Mouse (Mus musculus): ENCODE measurements around the gene Dlx2. TPM values are rescaled to one million over a fixed set of nuclear protein-coding genes. Genes with fewer than 3 reads are reported as not detected.

The Dlx2 gene
- polyA plus RNA-seq, 1 experiment from 2014 or later, result 4.7 TPM

- Histone ChIP-seq H3K4me2 (no peak overlapping the region), H3K36me3 (ENCODE audit: control insufficient read depth, insufficient read depth, low read length) (no peaks in the 10 kb centered on the region), H3K27me3 (ENCODE audit: control insufficient read depth, insufficient read depth, low read length) (peaks cover 91% of the 10 kb centered on the region), H3K9ac (ENCODE audit: low read length) (no peak overlapping the region), H3K9me3 (ENCODE audit: control insufficient read depth, low read length) (no peaks in the 10 kb centered on the region), H3K27ac (ENCODE audit: low read depth, low read length) (no peak overlapping the region), H3K4me1 (ENCODE audit: control insufficient read depth, insufficient read depth, low read length) (peaks cover 8% of the 10 kb centered on the region), H3K4me3 (ENCODE audit: low read depth, low read length) (no peak overlapping the region)
- DNase-seq (ENCODE audit: low spot score, missing footprints) (peak; percentile 91), ATAC-seq (ENCODE audit: low FRiP score) (no peak)
- WGBS, result 19% methylated on average over 13 of the region's 13 CpGs
Observed at GRCm38 (mm10) chr2:71524763-71525162, 21.8 kb downstream of the Dlx2 start.

GRCm38 (mm10) chr2:71523431-71523830 is 23.1 kb downstream of the Dlx2 start:
- no peak overlapping the region for H3K4me2 ChIP-seq
- no peak overlapping the region for H3K9ac ChIP-seq (ENCODE audit: low read length)
- H3K27ac ChIP-seq (ENCODE audit: low read depth, low read length), result no peak overlapping the region
- H3K36me3 ChIP-seq (ENCODE audit: control insufficient read depth, insufficient read depth, low read length), result no peaks in the 10 kb centered on the region
- H3K9me3 ChIP-seq (ENCODE audit: control insufficient read depth, low read length), result no peaks in the 10 kb centered on the region
- ATAC-seq (ENCODE audit: low FRiP score) (no peak), DNase-seq (ENCODE audit: low spot score, missing footprints) (peak; percentile 89)
- no peaks in the 10 kb centered on the region for H3K4me1 ChIP-seq (ENCODE audit: control insufficient read depth, insufficient read depth, low read length)
- H3K4me3 ChIP-seq (ENCODE audit: low read depth, low read length), result no peak overlapping the region
- peaks cover 88% of the 10 kb centered on the region for H3K27me3 ChIP-seq (ENCODE audit: control insufficient read depth, insufficient read depth, low read length)
- WGBS, result 50% methylated on average over 4 of the region's 4 CpGs

GRCm38 (mm10) chr2:71522871-71523270 is 23.7 kb downstream of the Dlx2 start:
- WGBS, result 66% methylated on average over 4 of the region's 4 CpGs
- H3K36me3 ChIP-seq (ENCODE audit: control insufficient read depth, insufficient read depth, low read length), result no peaks in the 10 kb centered on the region
- H3K27me3 ChIP-seq (ENCODE audit: control insufficient read depth, insufficient read depth, low read length), result peaks cover 84% of the 10 kb centered on the region
- no peak overlapping the region for H3K9ac ChIP-seq (ENCODE audit: low read length)
- ATAC-seq (ENCODE audit: low FRiP score), result no peak
- no peak overlapping the region for H3K4me3 ChIP-seq (ENCODE audit: low read depth, low read length)
- peaks cover 2% of the 10 kb centered on the region; the same call in 1 of the 2 replicates for H3K4me1 ChIP-seq (ENCODE audit: control insufficient read depth, insufficient read depth, low read length)
- H3K9me3 ChIP-seq (ENCODE audit: control insufficient read depth, low read length), result no peaks in the 10 kb centered on the region
- H3K4me2 ChIP-seq, result no peak overlapping the region
- H3K27ac ChIP-seq (ENCODE audit: low read depth, low read length), result no peak overlapping the region
- no peak for DNase-seq (ENCODE audit: low spot score, missing footprints)

GRCm38 (mm10) chr2:71517466-71518099 is 29.0 kb downstream of the Dlx2 start:
- no peak for DNase-seq (ENCODE audit: low spot score, missing footprints)
- H3K9ac ChIP-seq (ENCODE audit: low read length), result no peak overlapping the region
- no peak overlapping the region for H3K27ac ChIP-seq (ENCODE audit: low read depth, low read length)
- WGBS, result 31% methylated on average over 8 of the region's 8 CpGs
- ATAC-seq (ENCODE audit: low FRiP score), result no peak
- H3K27me3 ChIP-seq (ENCODE audit: control insufficient read depth, insufficient read depth, low read length), result peaks cover 35% of the 10 kb centered on the region
- no peak overlapping the region for H3K4me3 ChIP-seq (ENCODE audit: low read depth, low read length)
- H3K4me1 ChIP-seq (ENCODE audit: control insufficient read depth, insufficient read depth, low read length), result peaks cover 17% of the 10 kb centered on the region; the same call in 1 of the 2 replicates
- H3K4me2 ChIP-seq, result no peak overlapping the region
- H3K36me3 ChIP-seq (ENCODE audit: control insufficient read depth, insufficient read depth, low read length), result no peaks in the 10 kb centered on the region
- H3K9me3 ChIP-seq (ENCODE audit: control insufficient read depth, low read length), result no peaks in the 10 kb centered on the region

GRCm38 (mm10) chr2:71516995-71517394 is 29.6 kb downstream of the Dlx2 start:
- H3K27me3 ChIP-seq (ENCODE audit: control insufficient read depth, insufficient read depth, low read length), result peaks cover 30% of the 10 kb centered on the region
- H3K4me3 ChIP-seq (ENCODE audit: low read depth, low read length), result no peak overlapping the region
- ATAC-seq (ENCODE audit: low FRiP score) (no peak), DNase-seq (ENCODE audit: low spot score, missing footprints) (no peak)
- peaks cover 17% of the 10 kb centered on the region; the same call in 1 of the 2 replicates for H3K4me1 ChIP-seq (ENCODE audit: control insufficient read depth, insufficient read depth, low read length)
- H3K9ac ChIP-seq (ENCODE audit: low read length), result no peak overlapping the region
- no peaks in the 10 kb centered on the region for H3K9me3 ChIP-seq (ENCODE audit: control insufficient read depth, low read length)
- no peak overlapping the region for H3K27ac ChIP-seq (ENCODE audit: low read depth, low read length)
- no peak overlapping the region for H3K4me2 ChIP-seq
- WGBS, result 33% methylated on average over 4 of the region's 4 CpGs
- H3K36me3 ChIP-seq (ENCODE audit: control insufficient read depth, insufficient read depth, low read length), result no peaks in the 10 kb centered on the region

- H3K9me3 ChIP-seq (ENCODE audit: control insufficient read depth, low read length), result no peaks in the 10 kb centered on the region
- H3K36me3 ChIP-seq (ENCODE audit: control insufficient read depth, insufficient read depth, low read length), result no peaks in the 10 kb centered on the region
- 79% methylated on average over 9 of the region's 9 CpGs for WGBS
- DNase-seq (ENCODE audit: low spot score, missing footprints), result no peak
- H3K9ac ChIP-seq (ENCODE audit: low read length), result no peak overlapping the region
- H3K4me3 ChIP-seq (ENCODE audit: low read depth, low read length), result no peak overlapping the region
- H3K4me2 ChIP-seq, result no peak overlapping the region
- H3K4me1 ChIP-seq (ENCODE audit: control insufficient read depth, insufficient read depth, low read length), result peaks cover 13% of the 10 kb centered on the region
- 0 out of 2 replicates have a peak, but pooled peaks have one; percentile 48 for ATAC-seq (ENCODE audit: low FRiP score)
- H3K27ac ChIP-seq (ENCODE audit: low read depth, low read length), result no peak overlapping the region
- peaks cover 2% of the 10 kb centered on the region; the same call in 1 of the 2 replicates for H3K27me3 ChIP-seq (ENCODE audit: control insufficient read depth, insufficient read depth, low read length)
Observed at GRCm38 (mm10) chr2:71512326-71512725, 34.2 kb downstream of the Dlx2 start.

GRCm38 (mm10) chr2:71511209-71511608 is 35.3 kb downstream of the Dlx2 start:
- Histone ChIP-seq H3K27me3 (ENCODE audit: control insufficient read depth, insufficient read depth, low read length) (peaks cover 2% of the 10 kb centered on the region; the same call in 1 of the 2 replicates), H3K4me3 (ENCODE audit: low read depth, low read length) (no peak overlapping the region), H3K9ac (ENCODE audit: low read length) (no peak overlapping the region), H3K36me3 (ENCODE audit: control insufficient read depth, insufficient read depth, low read length) (no peaks in the 10 kb centered on the region), H3K4me2 (no peak overlapping the region), H3K9me3 (ENCODE audit: control insufficient read depth, low read length) (no peaks in the 10 kb centered on the region), H3K27ac (ENCODE audit: low read depth, low read length) (no peak overlapping the region; the same call in 1 of the 2 replicates), H3K4me1 (ENCODE audit: control insufficient read depth, insufficient read depth, low read length) (peaks cover 8% of the 10 kb centered on the region)
- DNase-seq (ENCODE audit: low spot score, missing footprints) (no peak), ATAC-seq (ENCODE audit: low FRiP score) (no peak)
- WGBS, result 93% methylated on average over 7 of the region's 7 CpGs

- WGBS, result 88% methylated on average over 9 of the region's 9 CpGs
Observed at GRCm38 (mm10) chr2:71504852-71505251, 41.7 kb downstream of the Dlx2 start.

GRCm38 (mm10) chr2:71499276-71500230 is 47.0 kb downstream of the Dlx2 start:
- no peak overlapping the region for H3K27ac ChIP-seq (ENCODE audit: low read depth, low read length)
- peaks cover 2% of the 10 kb centered on the region; the same call in 1 of the 2 replicates for H3K4me1 ChIP-seq (ENCODE audit: control insufficient read depth, insufficient read depth, low read length)
- no peak overlapping the region for H3K4me3 ChIP-seq (ENCODE audit: low read depth, low read length)
- 82% methylated on average over 16 of the region's 16 CpGs for WGBS
- no peak for ATAC-seq (ENCODE audit: low FRiP score)
- H3K9me3 ChIP-seq (ENCODE audit: control insufficient read depth, low read length), result no peaks in the 10 kb centered on the region
- H3K4me2 ChIP-seq, result no peak overlapping the region
- peak; percentile 80 for DNase-seq (ENCODE audit: low spot score, missing footprints)
- H3K9ac ChIP-seq (ENCODE audit: low read length), result no peak overlapping the region
- H3K36me3 ChIP-seq (ENCODE audit: control insufficient read depth, insufficient read depth, low read length), result no peaks in the 10 kb centered on the region
- H3K27me3 ChIP-seq (ENCODE audit: control insufficient read depth, insufficient read depth, low read length), result no peaks in the 10 kb centered on the region

More at GRCm38 (mm10) chr2:71504852-71505251, 41.7 kb downstream of the Dlx2 start:
- Histone ChIP-seq H3K27ac (ENCODE audit: low read depth, low read length) (no peak overlapping the region), H3K9me3 (ENCODE audit: control insufficient read depth, low read length) (no peaks in the 10 kb centered on the region), H3K4me2 (no peak overlapping the region), H3K36me3 (ENCODE audit: control insufficient read depth, insufficient read depth, low read length) (no peaks in the 10 kb centered on the region), H3K4me1 (ENCODE audit: control insufficient read depth, insufficient read depth, low read length) (peaks cover 3% of the 10 kb centered on the region), H3K9ac (ENCODE audit: low read length) (no peak overlapping the region), H3K4me3 (ENCODE audit: low read depth, low read length) (no peak overlapping the region), H3K27me3 (ENCODE audit: control insufficient read depth, insufficient read depth, low read length) (no peaks in the 10 kb centered on the region)
- DNase-seq (ENCODE audit: low spot score, missing footprints) (no peak), ATAC-seq (ENCODE audit: low FRiP score) (no peak)

All from midbrain, embryonic 11.5 days (tissue).